Mouse (Mus musculus) bone marrow macrophage, adult 2 months (primary cell): ENCODE data around the gene Gm14851.
"Not testable (repeated sequence)": the region's sequence is repeated elsewhere in the genome, so short reads cannot be mapped to it uniquely, and the experiment has no call there.

Experiments
- CTCF ChIP-seq: IDR thresholded peaks from 2 replicates; pipeline ENCODE4 v1.5.1; 2012; ENCODE audit warnings: low read depth, mild to moderate bottlenecking, low read length, moderate library complexity
- POLR2A ChIP-seq: IDR thresholded peaks from 2 replicates; pipeline ENCODE4 v1.6.1; 2012; ENCODE audit warnings: mild to moderate bottlenecking, low read depth, low read length, borderline replicate concordance

DNA sequence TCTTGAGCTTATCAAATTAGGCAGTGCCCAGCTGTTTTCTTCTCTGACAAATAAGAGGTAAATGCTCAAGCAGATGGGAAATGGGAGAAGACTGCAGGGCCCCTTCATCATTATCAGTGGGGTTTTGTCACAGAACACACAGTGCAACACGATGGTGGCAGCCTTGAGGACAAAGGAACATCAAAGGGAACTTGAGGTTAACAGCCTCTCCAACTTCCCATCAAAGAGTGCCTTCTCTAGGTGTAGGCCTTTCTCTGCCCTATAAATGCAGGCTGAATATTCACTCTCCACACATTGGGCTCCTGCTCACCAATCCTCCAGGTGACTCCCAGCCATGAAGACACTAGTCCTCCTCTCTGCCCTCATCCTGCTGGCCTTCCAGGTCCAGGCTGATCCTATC is 41.1 kb downstream of the Gm14851 start, which contains the start of gene Defa23:
- TF ChIP-seq CTCF, POLR2A: not testable (repeated sequence)
